Mouse (Mus musculus): ENCODE measurements around the gene Cend1.

Gene Cend1

GRCm38 (mm10) chr7:141429310-141429709 is at the start of gene Cend1:
Gene Cend1, minus strand, starts transcription at chr7:141429491.
- DNase-seq (ENCODE audit: low read depth, low spot score), result peak; percentile 39

- no peak for DNase-seq (ENCODE audit: low read depth, low spot score)
Observed at GRCm38 (mm10) chr7:141478270-141478748, 49.0 kb upstream of the Cend1 start.

GRCm38 (mm10) chr7:141477578-141478269 is 48.4 kb upstream of the Cend1 start:
- no peak for DNase-seq (ENCODE audit: low read depth, low spot score)

- DNase-seq (ENCODE audit: low read depth, low spot score), result no peak
Observed at GRCm38 (mm10) chr7:141476981-141477370, 47.7 kb upstream of the Cend1 start.

GRCm38 (mm10) chr7:141476226-141476980 is 47.1 kb upstream of the Cend1 start:
- DNase-seq (ENCODE audit: low read depth, low spot score), result peak; percentile 41

GRCm38 (mm10) chr7:141475805-141476158 is 46.5 kb upstream of the Cend1 start:
- no peak for DNase-seq (ENCODE audit: low read depth, low spot score)

- DNase-seq (ENCODE audit: low read depth, low spot score), result peak; percentile 91
Observed at GRCm38 (mm10) chr7:141475011-141475804, 45.9 kb upstream of the Cend1 start, which contains the start of the genes Polr2l and Tspan4. Gene Polr2l, minus strand, starts transcription at chr7:141475132. Gene Tspan4, plus strand, starts transcription at chr7:141475240.

- no peak for DNase-seq (ENCODE audit: low read depth, low spot score)
Observed at GRCm38 (mm10) chr7:141474160-141474559, 44.9 kb upstream of the Cend1 start.

- no peak for DNase-seq (ENCODE audit: low read depth, low spot score)
Observed at GRCm38 (mm10) chr7:141472763-141473162, 43.5 kb upstream of the Cend1 start.

- DNase-seq (ENCODE audit: low read depth, low spot score), result no peak
Observed at GRCm38 (mm10) chr7:141472226-141472625, 42.9 kb upstream of the Cend1 start.

GRCm38 (mm10) chr7:141471236-141471635 is 41.9 kb upstream of the Cend1 start:
- no peak for DNase-seq (ENCODE audit: low read depth, low spot score)

- DNase-seq (ENCODE audit: low read depth, low spot score), result no peak
Observed at GRCm38 (mm10) chr7:141470637-141470944, 41.3 kb upstream of the Cend1 start.

- no peak for DNase-seq (ENCODE audit: low read depth, low spot score)
Observed at GRCm38 (mm10) chr7:141469901-141470636, 40.8 kb upstream of the Cend1 start.

- no peak for DNase-seq (ENCODE audit: low read depth, low spot score)
Observed at GRCm38 (mm10) chr7:141469352-141469751, 40.1 kb upstream of the Cend1 start.

- DNase-seq (ENCODE audit: low read depth, low spot score), result peak; percentile 64
Observed at GRCm38 (mm10) chr7:141468522-141469211, 39.4 kb upstream of the Cend1 start.

GRCm38 (mm10) chr7:141468164-141468521 is 38.9 kb upstream of the Cend1 start:
- DNase-seq (ENCODE audit: low read depth, low spot score), result no peak

GRCm38 (mm10) chr7:141467230-141468030 is 38.1 kb upstream of the Cend1 start, which contains the start of gene Cd151:
Gene Cd151, plus strand, starts transcription at chr7:141467392.
- DNase-seq (ENCODE audit: low read depth, low spot score), result peak; percentile 82

GRCm38 (mm10) chr7:141466607-141467148 is 37.4 kb upstream of the Cend1 start:
- no peak for DNase-seq (ENCODE audit: low read depth, low spot score)

GRCm38 (mm10) chr7:141466045-141466394 is 36.7 kb upstream of the Cend1 start:
- no peak for DNase-seq (ENCODE audit: low read depth, low spot score)

Measured in CD4-positive helper T cell, adult 2 months (primary cell).